Mouse (Mus musculus): ENCODE results near the gene Dut. TPM values are rescaled to one million over a fixed set of nuclear protein-coding genes. Genes with fewer than 3 reads are reported as not detected.

The Dut gene
- total and polyA plus RNA-seq, 3 experiments = 146 to 331 (median 276) TPM

GRCm38 (mm10) chr2:125233537-125233936, 13.5 kb upstream of the Dut start:
- H3K79me2 ChIP-seq (ENCODE audit: control insufficient read depth, insufficient read depth, low read length, poor library complexity) = no peaks in the 10 kb centered on the region
- H3K4me1 ChIP-seq (ENCODE audit: control insufficient read depth in 1 of 2, insufficient read depth in 2 of 2, low read length in 2 of 2) = peaks cover 27 to 42% of the 10 kb centered on the region in 2 experiments
- H3K4me3 ChIP-seq (ENCODE audit: control insufficient read depth in 1 of 2, insufficient read depth in 1 of 2, low read depth in 2 of 2, low read length in 2 of 2) = no peak overlapping the region
- peak; percentile 47 for DNase-seq (ENCODE audit: low read depth, low spot score)
- no peak overlapping the region; the same call in 1 of the 2 replicates for H3K9ac ChIP-seq (ENCODE audit: control insufficient read depth, low read depth, low read length, poor library complexity, severe bottlenecking)
- H3K27me3 ChIP-seq (ENCODE audit: control insufficient read depth in 1 of 2, insufficient read depth in 2 of 2, low read length in 2 of 2) = no peaks in the 10 kb centered on the region
- no peaks in the 10 kb centered on the region for H3K9me3 ChIP-seq (replicated peaks; ENCODE audit: insufficient read depth, low read length)
- peak overlapping the region; percentile 75 for H3K27ac ChIP-seq (ENCODE audit: control insufficient read depth, low read depth, low read length)
- peaks cover 0 to 37% of the 10 kb centered on the region in 2 experiments; a peak in 2 of 4 replicates for H3K36me3 ChIP-seq (ENCODE audit: control insufficient read depth in 1 of 2, insufficient read depth in 2 of 2, low read length in 2 of 2)
- TF ChIP-seq MAFK (IDR thresholded peaks at IDR 0.05; ENCODE audit: borderline replicate concordance, low read depth, low read length) = no peak; the same call in 1 of the 2 replicates
- TF ChIP-seq ETS1 (IDR thresholded peaks at IDR 0.05; ENCODE audit: low read depth, low read length) = peak; percentile 86
- no peak for TF ChIP-seq ZMIZ1 (IDR thresholded peaks at IDR 0.05; ENCODE audit: low read depth, low read length)
- peak; percentile 93 for TF ChIP-seq RCOR1 (IDR thresholded peaks at IDR 0.05; ENCODE audit: low read depth, low read length)
- no peak for TF ChIP-seq SMC3 (IDR thresholded peaks at IDR 0.05; ENCODE audit: low read depth, low read length)
- TF ChIP-seq GATA1 (IDR thresholded peaks at IDR 0.05; ENCODE audit: low read depth, low read length) = peak; percentile 90
- no peak for TF ChIP-seq ELF1 (IDR thresholded peaks at IDR 0.05; ENCODE audit: low read depth, low read length)
- TF ChIP-seq MXI1 (IDR thresholded peaks at IDR 0.05; ENCODE audit: low read depth, low read length) = no peak
- TF ChIP-seq POLR2A (IDR thresholded peaks at IDR 0.05; ENCODE audit: control insufficient read depth in 1 of 2, insufficient read depth in 1 of 2, low read depth in 1 of 2, low read length in 2 of 2, poor library complexity in 1 of 2) = no peak
- TF ChIP-seq CHD2 (IDR thresholded peaks at IDR 0.05; ENCODE audit: low read length) = no peak
- TF ChIP-seq ZC3H11A (IDR thresholded peaks at IDR 0.05; ENCODE audit: low read depth, low read length) = no peak
- TF ChIP-seq ZNF384 (IDR thresholded peaks at IDR 0.05; ENCODE audit: low read depth, low read length) = no peak
- no peak for TF ChIP-seq E2F4 (IDR thresholded peaks at IDR 0.05; ENCODE audit: borderline replicate concordance, low read depth, low read length)
- no peak for TF ChIP-seq ZKSCAN1 (IDR thresholded peaks at IDR 0.05; ENCODE audit: low read depth, low read length)
- TF ChIP-seq TBP (IDR thresholded peaks at IDR 0.05; ENCODE audit: low read depth, low read length) = no peak
- TF ChIP-seq UBTF (IDR thresholded peaks at IDR 0.05; ENCODE audit: borderline replicate concordance, insufficient read depth, low read depth, low read length) = no peak
- TF ChIP-seq MYB (IDR thresholded peaks at IDR 0.05; ENCODE audit: low read depth, low read length) = peak; percentile 49; the same call in 1 of the 2 replicates
- peak; percentile 81 for TF ChIP-seq TCF12 (IDR thresholded peaks at IDR 0.05; ENCODE audit: low read depth, low read length)
- TF ChIP-seq KAT2A (conservative IDR thresholded peaks at IDR 0.05; ENCODE audit: low read depth, low read length) = no peak
- no peak for TF ChIP-seq USF1 (IDR thresholded peaks at IDR 0.05; ENCODE audit: low read depth, low read length)
- no peak for TF ChIP-seq POLR2AphosphoS2 (IDR thresholded peaks at IDR 0.05; ENCODE audit: low read length)
- no peak for TF ChIP-seq BHLHE40 (IDR thresholded peaks at IDR 0.05; ENCODE audit: borderline replicate concordance, low read depth, low read length)
- no peak for TF ChIP-seq RAD21 (IDR thresholded peaks at IDR 0.05; ENCODE audit: low read depth, low read length)
- TF ChIP-seq MAZ (IDR thresholded peaks at IDR 0.05; ENCODE audit: low read depth, low read length) = peak; percentile 52; the same call in 1 of the 2 replicates
- no peak for TF ChIP-seq USF2 (IDR thresholded peaks at IDR 0.05; ENCODE audit: borderline replicate concordance in 1 of 2, insufficient read depth in 1 of 2, low read depth in 1 of 2, low read length in 2 of 2)
- TF ChIP-seq CHD1 (IDR thresholded peaks at IDR 0.05; ENCODE audit: low read depth, low read length) = no peak
- no peak for TF ChIP-seq MYC (IDR thresholded peaks at IDR 0.05; ENCODE audit: low read depth, low read length)
- no peak for TF ChIP-seq JUND (IDR thresholded peaks at IDR 0.05; ENCODE audit: low read depth, low read length)
- TF ChIP-seq CTCF (IDR thresholded peaks at IDR 0.05 in 2 of 3, conservative IDR thresholded peaks at IDR 0.05 in 1 of 3; ENCODE audit: control insufficient read depth in 1 of 3, insufficient read depth in 1 of 3, low read depth in 2 of 3, low read length in 3 of 3, poor library complexity in 1 of 3, severe bottlenecking in 1 of 3) = no peak
- no peak for TF ChIP-seq HCFC1 (IDR thresholded peaks at IDR 0.05; ENCODE audit: low read depth, low read length)
- TF ChIP-seq MEF2A (IDR thresholded peaks at IDR 0.05; ENCODE audit: extremely low read depth, insufficient replicate concordance, low read depth, low read length, poor library complexity, severe bottlenecking) = no peak
- no peak for TF ChIP-seq NRF1 (IDR thresholded peaks at IDR 0.05; ENCODE audit: insufficient read depth, low read depth, low read length, poor library complexity, severe bottlenecking)
- TF ChIP-seq EP300 (IDR thresholded peaks at IDR 0.05; ENCODE audit: low read depth in 1 of 2, low read length in 2 of 2) = peak; percentile 83 to 90
- no peak for TF ChIP-seq GABPA (IDR thresholded peaks at IDR 0.05; ENCODE audit: low read depth, low read length)
- no peak for TF ChIP-seq NELFE (IDR thresholded peaks at IDR 0.05; ENCODE audit: low read depth, low read length)
- TF ChIP-seq MAX (IDR thresholded peaks at IDR 0.05; ENCODE audit: low read length) = no peak
- TF ChIP-seq TAL1 (IDR thresholded peaks at IDR 0.05; ENCODE audit: low read length) = no peak
- no peak for TF ChIP-seq POLR2AphosphoS5 (IDR thresholded peaks at IDR 0.05; ENCODE audit: borderline replicate concordance, low read depth, low read length)
